Mouse (Mus musculus) spleen, postnatal 4 days (tissue): Measurements from ENCODE around the gene Fcor.

Experiments used
- DNase-seq, 2 experiments: peaks; one replicate each; pipeline ENCODE4 v3.0.0; 2022; ENCODE audit warnings: low spot score in 2 of 2

The Fcor gene

DNA sequence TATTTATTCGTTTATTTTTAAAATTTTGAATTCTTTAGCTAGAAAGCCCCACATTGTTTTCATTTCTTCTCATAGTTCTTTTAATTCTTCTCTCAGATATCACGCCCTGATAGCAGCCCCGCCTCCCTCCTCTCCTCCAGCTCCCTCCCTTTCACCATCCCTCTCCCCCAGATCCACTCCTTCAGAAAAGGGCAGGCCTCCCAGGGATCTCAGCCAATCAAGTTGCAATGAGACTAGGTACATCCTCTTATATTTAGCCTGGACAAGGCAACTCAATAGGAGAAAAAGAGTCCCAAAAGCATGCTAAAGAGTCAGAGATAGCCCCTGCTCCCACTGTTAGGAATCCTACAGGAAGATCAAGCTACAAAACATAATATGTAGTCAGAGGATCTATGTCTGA, 2.5 kb upstream of the Fcor start:
- no peak for DNase-seq

DNA sequence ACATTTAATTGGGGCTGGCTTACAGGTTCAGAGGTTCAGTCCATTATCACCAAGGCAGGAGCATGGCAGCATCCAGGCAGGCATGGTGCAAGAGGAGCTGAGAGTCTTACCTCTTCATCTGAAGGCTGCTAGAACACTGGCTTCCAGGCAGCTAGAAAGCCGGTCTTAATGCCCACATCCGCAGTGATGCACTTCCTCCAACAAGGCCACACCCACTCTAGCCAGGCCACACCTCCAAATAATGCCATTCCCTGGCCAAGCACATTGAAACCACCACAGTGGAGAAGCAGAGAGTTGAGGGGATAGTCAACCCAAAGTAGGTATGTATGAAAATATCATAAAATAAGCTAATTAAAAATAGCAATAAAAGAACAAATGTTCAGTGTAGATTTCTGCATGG, 1.8 kb downstream of the Fcor start:
- DNase-seq: peak in 1 of 2 experiments; percentile 53

DNA sequence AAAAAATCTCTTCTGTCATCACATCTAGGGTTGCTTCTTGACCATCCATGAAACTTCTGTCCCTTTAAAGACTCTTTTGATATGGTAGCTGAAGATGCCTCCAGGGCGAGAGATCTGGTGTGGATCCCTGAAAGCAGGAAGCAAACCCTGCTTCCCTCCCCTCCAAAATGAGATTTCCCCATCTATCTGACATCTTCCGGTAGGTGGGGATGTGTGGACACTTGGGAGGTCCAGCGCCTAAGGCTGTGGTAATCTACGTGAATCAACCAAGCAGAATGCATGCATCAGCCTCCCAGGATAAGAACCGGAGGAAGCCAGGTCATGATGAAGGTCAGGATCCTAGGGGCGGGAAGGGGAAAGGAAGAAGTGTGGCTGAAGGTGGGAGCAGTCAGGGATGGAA, 6.7 kb downstream of the Fcor start, which contains the start of gene Mcemp1:
Gene Mcemp1, plus strand, starts transcription at position 248 of the 400 bp plus-strand sequence.
- DNase-seq: no peak

DNA sequence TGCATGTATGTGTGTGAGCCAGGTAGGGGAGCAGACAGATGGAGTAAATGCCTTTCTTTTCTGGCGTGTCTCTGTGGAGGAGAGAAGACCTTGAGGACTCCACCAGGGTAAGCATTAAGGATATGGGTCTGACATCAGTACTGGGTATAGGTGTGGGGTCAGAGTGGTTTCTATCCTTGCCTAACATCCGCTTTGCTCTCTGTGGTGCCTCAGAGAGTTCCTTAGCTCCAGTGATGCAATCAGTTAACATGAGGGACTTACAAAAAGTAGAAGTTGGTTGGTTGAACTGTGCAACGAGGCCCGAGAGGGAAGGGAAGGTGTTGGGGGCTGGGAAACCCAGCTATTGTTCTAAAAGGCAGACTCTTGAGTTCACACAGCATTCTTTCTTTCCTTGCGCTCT, 7.8 kb downstream of the Fcor start:
- peak in 1 of 2 experiments; percentile 33 for DNase-seq

DNA sequence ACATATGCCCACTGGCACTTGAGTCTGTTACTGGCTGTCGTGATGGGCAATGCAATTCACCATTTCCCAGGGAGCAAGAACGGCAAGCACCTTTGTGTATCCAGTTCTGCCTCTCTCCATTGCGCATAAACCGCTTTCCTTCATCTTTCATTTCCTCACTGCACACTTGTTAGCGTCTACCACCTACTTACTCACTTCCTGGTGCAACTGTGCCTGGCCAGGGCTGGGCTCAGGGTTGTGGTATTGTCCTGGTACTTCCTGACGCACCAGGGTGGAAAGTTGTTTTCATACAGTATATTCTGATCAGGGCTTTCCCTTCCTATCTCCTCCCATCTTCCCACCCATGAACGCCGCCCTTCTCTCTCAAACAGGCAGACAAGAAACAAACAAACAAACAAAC, 11.3 kb downstream of the Fcor start:
- no peak for DNase-seq

DNA sequence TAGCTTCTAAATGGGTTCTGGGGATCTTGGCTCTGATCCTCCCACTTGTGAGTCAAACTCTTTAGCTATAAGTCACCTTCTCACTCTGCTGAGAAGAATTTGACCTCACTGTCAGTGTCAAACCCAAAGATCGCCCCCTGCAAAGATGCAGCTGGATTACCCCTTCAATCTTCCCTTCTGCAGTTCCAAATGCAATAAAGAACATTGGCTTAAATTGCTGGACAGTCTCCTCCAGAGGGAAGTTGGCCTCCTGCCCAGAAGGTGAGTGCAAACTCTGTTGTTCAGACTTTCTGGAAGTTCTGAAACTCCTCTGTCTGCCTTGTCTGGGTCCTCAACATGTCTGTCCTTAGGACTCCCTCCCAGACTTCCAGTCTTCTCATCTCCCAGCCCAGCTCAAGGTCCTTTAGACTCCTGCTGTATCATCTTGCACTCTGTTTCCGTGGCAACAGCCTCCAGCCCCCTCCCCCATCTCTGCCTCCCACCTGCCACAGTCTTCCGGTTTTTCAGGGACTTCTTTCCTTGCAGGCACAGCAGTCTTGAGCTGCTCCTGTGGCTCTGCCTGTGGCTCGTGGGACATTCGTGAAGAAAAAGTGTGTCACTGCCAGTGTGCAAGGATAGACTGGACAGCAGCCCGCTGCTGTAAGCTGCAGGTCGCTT, 15.3 kb downstream of the Fcor start:
- DNase-seq: no peak

DNA sequence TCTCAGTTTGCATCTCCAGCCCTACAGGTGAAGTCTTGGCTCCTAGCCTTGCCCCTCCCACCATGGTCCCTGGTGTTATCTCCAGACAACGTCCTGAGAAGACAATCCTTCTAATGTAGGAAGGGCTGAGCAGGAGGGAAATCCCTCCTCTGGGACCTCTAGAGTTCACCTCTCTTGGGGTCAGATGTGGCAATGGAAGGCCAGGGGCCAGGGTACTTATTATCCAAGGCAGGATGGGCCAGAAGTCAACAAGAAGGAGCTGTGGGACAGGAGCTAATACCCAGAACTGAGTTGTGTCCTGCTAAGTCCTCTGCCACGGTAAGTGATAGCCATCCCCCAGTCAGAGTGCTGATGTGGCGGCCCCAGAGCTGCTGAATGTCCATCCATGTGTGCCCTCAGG, 16.6 kb downstream of the Fcor start, which contains the start of gene Retn:
Gene Retn, plus strand, starts transcription at position 245 of the 400 bp plus-strand sequence.
- no peak for DNase-seq

DNA sequence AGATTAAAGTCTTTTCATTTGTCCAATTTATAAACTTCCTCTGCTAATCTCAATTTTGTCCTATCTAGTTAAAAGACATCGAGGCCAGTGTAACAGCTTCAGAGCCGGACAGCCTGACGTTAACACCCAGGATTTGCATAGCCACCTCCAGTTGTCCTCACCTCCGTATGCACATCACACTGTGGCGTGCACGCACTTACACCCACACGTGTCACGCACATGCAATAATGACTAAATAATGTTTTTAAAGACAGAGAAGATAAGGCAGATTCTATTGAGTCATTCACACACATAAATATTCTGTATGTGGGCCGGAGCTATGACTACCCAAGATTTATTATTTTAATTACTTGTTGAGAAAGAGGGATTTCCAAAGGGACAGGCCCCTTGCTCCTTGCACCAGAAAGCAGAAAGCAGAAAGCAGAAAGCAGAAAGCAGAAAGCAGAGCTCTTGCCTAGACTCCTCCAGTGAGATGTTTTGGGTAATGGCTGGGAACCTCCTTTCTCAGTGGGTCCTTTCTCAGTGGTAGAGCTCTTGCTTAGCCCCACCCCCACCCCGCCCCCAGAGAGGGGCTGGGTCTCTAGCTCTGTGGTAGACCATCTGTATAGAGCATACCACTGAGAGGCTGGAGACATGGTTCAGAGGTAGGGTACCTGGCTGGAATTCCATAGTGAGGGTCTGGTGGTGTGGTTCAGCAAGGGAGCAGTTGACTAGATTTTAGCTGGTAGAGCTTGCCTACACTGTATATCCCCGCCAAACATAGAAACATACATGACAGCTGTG, 17.2 kb downstream of the Fcor start:
- no peak for DNase-seq

DNA sequence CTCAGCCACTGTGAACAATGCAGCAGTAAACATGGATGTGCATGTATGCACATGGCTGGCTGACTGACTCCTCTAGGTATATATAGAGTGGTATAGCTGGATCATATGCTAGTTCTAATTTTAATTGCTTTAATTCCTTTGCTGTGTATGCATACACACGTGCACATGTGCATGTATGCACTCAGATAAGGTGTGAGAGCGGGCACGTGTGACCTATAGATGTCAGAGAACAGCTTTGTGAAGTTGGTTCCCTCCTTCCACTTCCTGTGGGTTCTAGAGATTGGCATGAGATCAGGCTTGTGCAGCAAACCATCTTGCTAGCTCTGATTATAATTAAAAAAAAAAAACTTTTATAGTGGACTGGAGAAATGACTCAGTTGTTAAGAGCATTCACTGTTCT, 19.3 kb downstream of the Fcor start:
- no peak for DNase-seq

DNA sequence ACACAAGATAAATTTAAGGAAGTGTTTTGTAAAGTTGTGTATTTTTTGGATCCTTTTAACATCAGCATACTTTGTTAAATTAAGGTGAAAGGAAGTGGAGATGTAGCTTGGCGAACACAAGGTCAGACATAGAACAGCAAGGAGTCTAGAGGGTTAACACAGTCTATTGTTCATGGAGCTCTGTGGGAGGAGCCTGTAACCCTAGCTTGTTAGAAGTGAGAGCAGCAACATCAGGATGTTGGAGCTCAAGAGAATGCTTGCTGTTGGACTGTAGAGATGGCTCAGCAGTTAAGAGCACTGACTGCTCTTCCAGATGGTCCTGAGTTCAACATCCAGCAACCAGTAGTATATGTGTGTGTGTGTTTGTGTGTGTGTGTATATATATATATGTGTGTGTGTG, 23.2 kb downstream of the Fcor start:
- DNase-seq: no peak

DNA sequence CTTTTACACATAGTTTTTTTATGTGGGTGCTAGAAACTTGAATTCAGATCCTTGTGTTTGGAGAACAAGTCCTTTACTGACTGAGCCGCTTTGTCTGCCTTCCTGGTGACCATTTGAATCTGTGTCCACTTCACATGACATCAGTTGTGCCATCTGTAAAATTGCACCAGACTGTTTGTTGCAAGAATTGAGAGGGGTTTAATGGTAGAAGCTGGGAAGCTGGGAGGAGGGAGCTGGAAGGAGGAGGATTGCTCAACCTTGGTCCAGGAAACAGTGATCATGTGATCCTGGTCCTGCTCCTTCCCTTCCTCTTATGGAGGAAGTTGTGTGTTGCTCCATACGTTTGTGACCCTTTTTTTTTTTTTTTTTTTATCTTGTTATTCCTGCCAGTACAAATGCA, 23.9 kb downstream of the Fcor start:
- no peak for DNase-seq

DNA sequence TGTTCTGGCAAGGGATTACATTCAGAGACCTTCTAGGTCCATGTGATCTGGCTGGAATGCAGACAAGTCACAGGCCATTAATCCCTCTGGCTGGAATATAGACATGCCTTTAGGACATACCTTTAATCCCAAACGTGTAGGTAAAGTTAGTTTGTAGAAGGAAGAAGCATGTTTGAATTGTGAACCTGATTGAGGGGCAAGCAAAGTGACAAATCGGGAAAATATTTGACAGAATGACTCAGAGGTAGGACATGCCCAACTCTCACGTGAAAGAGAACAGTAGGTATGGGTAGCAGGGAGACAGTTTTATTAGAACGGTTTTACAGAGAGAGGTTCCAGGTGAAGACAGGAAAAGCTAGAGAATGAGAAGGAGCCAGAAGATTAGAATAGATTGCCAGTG, 24.6 kb downstream of the Fcor start:
- no peak for DNase-seq

DNA sequence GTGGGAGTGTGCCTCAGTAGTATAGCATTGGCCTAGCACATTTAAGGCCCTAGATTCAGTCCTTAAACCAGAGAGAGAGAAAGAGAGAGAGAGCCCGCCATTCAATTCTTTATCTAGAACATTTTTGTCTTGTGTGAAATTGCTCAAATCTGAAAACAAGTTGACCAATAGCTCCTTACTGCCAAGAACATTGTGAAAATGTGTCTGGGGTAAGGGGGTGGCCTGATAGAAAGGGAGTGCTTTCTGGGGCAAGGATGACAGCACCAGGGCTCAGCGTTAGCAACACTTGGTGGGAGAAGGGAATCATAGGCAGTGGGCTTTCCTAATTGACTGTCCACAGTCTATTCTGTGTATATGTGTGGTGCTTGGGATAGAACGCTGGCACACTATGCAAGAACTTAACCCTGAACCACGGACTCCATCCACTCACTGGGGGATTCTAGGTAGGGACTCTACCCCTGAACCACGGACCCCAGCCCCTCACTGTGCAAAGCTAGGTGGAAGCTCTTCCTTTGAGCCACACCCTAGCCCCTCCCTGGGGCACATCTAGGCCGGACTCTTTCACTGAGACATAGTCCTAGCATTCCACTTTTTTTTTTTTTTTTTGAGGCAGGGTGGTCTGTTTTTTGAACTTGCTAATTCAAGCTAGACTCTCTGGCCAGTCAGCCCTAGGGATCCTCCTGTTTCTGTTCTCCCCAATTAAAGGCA, 25.2 kb downstream of the Fcor start:
- DNase-seq: no peak

DNA sequence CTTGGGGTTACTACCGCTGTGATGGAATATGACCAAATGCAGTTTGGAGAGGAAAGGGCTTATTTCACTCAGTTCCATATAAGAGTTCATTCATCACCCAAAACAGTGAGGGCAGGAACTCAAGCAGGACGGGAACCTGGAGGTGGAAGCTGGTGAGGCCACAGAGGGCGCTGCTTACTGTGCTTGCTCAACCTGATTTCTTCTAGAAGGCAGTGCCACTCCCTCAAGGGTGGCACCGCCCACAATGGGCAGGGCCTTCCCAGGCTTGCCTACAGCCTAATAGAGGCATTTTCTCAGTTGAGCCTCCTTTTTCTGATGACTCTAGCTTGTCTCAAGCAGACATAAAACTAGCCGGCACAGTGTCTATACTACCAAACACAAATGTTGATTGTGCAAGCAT, 26.4 kb downstream of the Fcor start:
- DNase-seq: peak; percentile 73 to 78

DNA sequence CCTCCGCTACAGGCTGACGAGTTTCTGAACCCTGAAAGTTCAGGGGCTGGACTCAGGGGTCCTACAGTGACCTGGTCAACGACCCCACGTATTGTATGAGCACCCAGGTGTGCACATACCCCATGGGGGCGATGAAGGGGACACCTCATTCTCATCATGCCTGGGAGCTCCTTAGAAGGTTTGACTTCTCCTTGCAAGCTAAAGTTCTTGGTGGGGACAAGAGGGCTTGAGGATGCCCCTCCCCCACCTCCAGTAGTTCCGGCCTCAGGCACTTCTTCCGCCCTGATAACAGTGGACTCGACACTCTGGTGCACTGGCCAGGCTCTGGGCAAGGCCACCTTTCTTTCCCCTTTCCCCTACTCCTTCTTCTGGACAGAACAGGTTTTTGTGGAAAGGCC, 40.7 kb downstream of the Fcor start:
- DNase-seq: no peak

DNA sequence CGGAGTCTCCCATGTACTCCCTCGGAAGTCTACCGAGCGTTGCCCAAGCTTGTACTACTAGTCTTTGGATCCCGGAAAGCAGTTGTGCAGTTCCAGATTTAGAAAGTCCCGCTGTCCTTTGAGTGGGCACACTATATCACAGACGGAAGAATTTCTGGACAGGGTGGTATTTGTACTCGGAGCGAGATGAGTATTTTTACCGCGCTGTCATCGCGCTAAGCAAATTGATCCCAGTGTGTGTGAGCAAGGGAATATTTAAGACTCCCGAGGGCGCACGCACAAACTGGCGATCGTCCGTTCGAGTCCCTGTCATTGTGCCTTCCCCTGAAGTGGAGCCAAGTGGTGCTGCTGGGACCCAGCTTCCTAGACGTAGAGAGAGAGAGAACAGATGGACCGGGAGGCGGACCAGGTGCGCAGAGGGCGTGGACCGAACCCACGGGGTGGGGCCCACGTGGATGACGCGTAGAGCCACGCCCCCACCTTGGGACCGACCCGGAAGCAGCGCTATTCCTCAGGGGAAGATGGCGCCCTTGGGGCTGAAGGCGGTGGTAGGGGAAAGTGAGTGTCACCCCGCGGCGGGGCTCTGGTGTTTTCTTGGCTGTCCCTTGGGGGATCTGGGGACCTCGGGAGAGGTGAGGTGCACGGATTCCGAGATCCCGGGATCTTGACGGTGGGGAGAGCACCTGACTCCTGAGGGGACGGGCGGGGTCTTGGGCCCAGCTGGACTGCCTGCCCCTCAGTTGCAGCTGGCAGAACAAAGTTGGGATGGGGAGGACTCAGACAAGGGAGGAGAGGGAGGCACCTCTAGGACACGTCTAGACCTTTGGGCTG, 41.3 kb downstream of the Fcor start, which contains the start of gene Stxbp2:
Gene Stxbp2, plus strand, starts transcription at position 309 of the 831 bp plus-strand sequence.
- DNase-seq: peak; percentile 84 to 92

DNA sequence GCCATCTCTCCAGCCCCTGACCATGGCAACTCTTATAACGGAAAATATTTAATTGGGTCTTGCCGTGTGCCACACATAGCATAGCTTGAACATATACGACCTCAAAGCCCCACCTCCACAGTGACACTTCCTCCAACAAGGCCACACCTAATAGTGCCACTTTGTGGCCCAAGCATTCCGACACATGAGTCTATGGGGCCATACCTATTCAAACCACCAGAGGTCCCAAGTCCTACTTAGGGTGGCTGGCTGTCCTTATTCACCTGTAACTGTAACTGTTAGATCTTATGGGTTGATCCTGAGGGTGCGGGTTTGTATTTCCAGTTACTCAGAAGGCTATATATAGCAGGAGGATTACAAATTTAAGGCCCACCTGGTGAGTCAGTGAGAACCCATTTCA, 44.1 kb downstream of the Fcor start:
- DNase-seq: peak in 1 of 2 experiments; percentile 38

DNA sequence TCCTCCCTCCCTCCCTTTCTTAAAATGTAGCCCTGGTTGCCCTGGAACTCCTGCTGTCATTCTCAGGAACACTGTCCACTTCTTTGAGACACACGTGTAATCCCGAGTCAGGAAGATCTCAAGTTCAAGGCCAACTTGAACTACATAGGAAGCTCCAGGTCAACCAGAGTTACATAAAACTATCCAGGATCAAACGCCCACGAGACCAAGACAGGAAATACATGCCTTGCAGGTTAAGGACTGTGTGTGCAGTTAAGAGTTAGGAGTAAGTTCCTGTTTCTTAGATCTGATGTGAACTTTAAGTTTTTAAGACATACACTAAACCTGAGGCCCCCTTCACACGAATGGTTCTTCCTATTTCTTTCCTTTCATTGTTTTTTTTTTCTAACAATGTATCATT, 45.2 kb downstream of the Fcor start:
- no peak for DNase-seq

DNA sequence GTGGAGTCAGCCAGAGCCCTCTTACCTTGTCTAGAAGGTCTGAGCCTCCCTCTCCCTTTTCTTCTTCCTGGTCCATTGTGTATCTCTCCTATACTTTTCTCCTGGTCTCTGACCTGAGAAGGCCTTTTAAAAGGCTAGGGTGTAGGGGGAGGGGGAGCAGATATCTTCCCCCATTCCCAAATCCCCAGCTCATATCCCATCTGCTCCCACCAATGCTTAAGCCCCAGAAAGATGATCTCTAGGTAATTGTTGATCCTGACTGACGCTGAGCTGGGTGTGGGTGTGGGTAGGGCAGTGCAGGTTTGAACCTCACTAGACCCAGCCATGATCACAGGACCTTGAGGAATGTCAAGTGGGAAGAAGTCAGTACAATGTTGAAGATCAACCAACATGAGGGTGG, 46.7 kb downstream of the Fcor start, which contains the start of gene Pcp2:
Gene Pcp2, minus strand, starts transcription at position 101 of the 400 bp plus-strand sequence.
- no peak for DNase-seq

DNA sequence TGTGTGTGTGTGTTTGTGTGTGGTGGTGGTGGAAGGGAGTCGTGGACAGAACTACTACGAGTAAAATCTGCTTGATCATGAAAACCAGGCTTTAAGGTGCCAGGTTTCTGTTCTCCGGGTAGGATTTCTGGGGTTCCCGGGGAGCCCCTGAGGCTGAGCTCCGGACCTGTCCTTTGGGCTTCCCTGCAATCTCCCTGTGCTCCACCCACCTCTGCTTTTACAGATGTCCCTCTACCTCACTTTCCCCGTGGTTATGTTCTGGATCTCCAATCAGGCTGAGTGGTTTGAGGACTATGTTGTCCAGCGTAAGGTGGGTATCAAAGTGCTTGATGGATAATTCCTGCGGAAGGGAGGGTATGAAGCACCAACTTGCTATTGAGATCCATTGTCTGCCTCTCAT, 50.0 kb downstream of the Fcor start:
- DNase-seq: no peak

DNA sequence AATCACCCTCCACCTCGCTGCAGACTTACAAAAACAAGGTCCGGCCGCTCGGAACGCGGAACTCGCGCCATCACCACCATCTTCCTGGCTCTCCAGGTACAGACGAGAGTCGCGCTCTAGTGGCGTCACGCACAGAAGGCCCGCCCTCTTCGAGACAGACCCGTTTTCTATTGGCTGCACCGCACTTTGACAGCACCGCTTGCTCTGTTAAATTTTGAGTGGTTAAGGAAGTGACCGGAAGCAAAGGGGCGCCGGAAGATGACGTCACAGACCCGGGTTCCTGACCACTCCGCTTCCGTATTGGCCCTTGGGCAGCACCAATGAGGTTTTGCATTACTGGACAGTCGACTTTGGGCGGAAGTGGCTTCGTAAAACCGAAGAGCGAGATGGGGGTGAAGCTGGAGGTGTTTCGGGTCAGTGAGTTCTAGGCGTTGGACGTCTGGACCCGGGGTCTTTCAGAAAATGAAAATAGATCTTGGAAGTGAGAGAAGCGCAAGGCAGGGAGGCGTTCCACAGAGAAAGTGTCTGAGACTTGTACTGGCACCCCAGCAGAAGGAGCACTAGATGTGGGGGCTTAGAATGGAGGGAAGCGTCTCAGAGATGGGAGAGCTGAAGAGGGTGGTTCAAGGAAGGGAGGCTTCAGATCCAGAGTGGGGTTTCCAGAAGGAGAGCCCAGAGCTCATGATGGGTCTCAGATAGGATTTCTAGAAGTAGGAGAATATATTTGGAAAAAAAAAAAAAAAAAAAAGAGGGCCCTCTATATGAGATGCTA, 50.8 kb downstream of the Fcor start, which contains the start of the genes Xab2 and Pet100:
Gene Xab2, minus strand, starts transcription at position 118 of the 772 bp plus-strand sequence.
Gene Pet100, plus strand, starts transcription at position 350 of the 772 bp plus-strand sequence.
- peak; percentile 97 to 98 for DNase-seq
